Mouse (Mus musculus): ENCODE data around the gene Hist1h2bb.
"Not testable (repeated sequence)": the region's sequence is repeated elsewhere in the genome, so short reads cannot be mapped to it uniquely, and the experiment has no call there.

DNA sequence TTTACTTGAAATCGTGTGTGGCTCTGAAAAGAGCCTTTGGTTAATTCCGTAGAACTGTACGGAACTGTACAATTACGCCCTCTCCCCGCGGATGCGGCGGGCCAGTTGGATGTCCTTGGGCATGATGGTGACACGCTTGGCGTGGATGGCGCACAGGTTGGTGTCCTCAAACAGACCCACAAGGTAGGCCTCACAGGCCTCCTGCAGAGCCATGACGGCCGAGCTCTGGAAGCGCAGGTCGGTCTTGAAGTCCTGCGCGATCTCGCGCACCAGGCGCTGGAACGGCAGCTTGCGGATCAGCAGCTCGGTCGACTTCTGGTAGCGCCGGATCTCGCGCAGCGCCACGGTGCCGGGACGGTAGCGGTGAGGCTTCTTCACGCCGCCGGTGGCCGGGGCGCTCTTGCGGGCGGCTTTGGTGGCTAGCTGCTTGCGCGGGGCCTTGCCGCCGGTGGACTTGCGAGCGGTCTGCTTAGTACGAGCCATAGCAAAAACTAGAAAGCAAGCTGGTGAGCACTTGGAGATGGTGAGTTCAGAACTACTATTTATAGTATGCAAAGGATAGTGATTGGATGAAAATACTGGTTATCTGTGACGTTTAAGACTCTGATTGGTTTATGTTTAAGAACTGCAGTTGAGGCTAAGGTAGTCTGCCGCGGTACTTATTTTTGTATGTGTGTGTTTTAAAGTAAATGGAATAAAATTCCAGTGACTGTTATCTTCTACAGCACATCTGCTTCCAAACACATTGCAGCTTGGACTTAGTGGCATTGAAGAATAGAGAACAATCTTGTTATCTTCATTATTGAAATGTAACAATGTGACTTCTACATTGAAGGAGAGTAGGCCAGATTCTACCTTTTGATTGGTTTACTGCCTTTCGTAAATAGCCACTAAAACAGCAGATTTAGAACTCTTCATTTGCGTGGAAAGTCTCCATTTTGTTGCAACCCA is 15.6 kb downstream of the Hist1h2bb start, which contains the start of gene Hist1h3a:
- TF ChIP-seq CHD2 (IDR thresholded peaks at IDR 0.05; ENCODE audit: low read length); USF1 (IDR thresholded peaks at IDR 0.05; ENCODE audit: low read depth, low read length); CTCF (IDR thresholded peaks at IDR 0.05 in 2 of 3, conservative IDR thresholded peaks at IDR 0.05 in 1 of 3; ENCODE audit: control insufficient read depth in 1 of 3, insufficient read depth in 1 of 3, low read depth in 2 of 3, low read length in 3 of 3, poor library complexity in 1 of 3, severe bottlenecking in 1 of 3); EP300 (IDR thresholded peaks at IDR 0.05; ENCODE audit: low read depth in 1 of 2, low read length in 2 of 2); HCFC1 (IDR thresholded peaks at IDR 0.05; ENCODE audit: low read depth, low read length); GATA1 (IDR thresholded peaks at IDR 0.05; ENCODE audit: low read depth, low read length); SIN3A (IDR thresholded peaks at IDR 0.05; ENCODE audit: low read length); ZKSCAN1 (IDR thresholded peaks at IDR 0.05; ENCODE audit: low read depth, low read length): not testable (repeated sequence)
- peak; percentile 98 for TF ChIP-seq POLR2A (IDR thresholded peaks at IDR 0.05; ENCODE audit: control insufficient read depth in 1 of 2, insufficient read depth in 1 of 2, low read depth in 1 of 2, low read length in 2 of 2, poor library complexity in 1 of 2)

Data from MEL (cell line).